Mouse (Mus musculus) urinary bladder, postnatal 25 days (tissue): ENCODE results near the gene Ada.

ENCODE experiments used
- DNase-seq: peaks from one replicate; pipeline ENCODE4 v3.0.0; 2022; ENCODE audit warnings: low spot score

Ada gene

DNA sequence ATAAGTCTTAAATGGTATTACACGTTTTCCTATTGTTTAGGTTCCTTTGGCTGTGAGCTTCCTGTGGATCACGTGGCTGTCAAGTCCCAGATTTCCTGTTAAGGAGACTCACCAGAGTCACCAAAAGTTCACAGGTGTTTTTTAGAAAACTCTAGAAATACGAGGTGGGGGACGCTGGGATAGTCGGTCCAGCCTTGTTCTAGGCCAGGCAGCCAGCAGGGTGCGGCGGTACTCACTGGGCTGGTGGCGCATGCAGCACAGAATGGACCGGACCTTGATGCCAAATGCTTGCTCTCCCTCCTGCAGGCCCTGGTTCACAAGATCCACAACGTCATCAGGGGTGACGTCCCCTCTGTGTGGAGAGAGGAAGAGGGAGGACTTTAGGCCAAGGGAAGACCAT, 18.0 kb downstream of the Ada start:
- DNase-seq = no peak

DNA sequence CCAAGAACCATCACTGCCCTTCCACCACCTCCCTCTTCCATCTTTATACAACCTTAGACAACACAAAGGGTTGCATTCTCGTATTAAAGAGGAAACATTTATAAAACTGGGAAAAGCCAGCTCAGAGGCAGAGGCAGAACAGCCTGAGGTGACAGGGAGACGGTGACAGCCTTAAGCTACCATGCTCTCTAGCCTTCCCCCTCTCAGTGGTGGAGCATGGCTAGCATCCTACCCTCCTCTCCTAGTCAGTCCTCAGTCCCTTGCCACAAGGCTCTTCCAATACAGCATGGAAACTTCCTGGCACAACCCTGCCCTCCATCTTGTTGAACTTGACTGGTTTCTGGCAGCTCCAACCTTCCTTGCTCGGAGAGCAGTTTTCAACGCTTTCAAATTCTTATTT, 21.7 kb downstream of the Ada start:
- no peak for DNase-seq

DNA sequence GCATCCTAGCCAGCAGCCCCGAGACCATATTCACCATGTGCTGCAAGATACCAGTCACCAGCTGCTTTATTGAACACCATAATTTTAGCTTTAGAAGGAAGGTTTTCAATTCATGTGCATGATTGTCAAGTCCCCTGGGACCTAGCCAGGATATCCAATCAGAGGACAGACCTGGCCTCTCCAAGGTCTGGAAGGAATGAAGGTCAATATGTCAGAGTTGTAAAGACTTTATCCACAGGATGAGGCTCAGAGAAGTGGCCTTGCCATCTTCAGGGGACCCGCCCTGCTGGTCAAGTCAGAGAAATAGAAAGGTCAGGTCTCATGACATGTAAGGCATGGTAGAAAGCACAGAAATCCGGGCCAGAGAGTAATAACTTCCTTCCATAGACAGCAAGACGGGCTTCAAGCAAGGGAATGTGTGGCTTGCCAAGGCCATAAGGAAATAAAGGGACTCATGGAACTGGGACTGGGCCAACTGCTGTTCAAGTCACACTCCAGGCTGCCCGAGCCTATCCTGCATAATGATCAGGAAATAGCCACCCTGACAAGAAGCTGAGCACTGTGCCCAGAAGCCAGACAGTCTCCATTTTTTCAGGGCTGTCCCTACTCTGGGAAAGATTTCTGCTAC, 23.2 kb downstream of the Ada start:
- DNase-seq = no peak

DNA sequence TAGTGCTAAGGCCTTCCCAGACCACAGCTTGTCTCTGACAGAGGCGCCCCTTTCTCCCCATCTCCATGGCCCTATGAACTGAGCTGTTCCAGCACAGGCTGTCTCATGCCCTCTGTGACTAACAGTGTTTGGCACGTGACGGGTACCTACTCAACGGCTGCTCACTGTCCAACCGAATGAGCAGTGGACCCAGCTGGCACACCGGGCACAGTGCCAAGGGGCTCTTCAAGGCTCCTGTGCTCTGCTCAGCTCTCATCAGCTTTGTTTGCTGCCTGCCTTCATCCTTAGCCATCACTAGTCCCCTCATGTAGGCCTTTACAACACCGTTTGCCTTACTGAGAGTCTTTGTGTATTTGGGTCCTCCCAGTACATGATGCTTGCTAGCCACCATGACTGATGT, 27.5 kb downstream of the Ada start:
- no peak for DNase-seq

DNA sequence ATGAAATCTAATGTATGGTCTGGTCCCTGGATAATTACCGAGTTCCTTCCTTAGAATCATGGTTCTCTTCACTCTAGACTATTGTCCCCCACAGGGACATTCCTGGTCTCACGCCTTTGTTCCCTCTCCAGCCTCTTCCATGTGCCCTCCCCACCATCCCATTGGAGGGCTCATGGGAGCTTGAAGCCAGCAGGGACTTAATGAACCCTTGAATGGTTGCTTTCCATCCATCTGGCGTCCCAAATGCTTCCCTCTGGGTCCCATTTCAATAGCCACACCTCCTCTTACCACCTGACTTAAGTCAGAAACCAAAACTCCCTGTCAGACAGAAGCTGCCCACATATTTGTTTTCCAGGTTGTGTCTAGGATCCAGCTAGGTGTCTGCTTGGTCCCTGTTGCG, 30.4 kb downstream of the Ada start:
- DNase-seq = no peak

DNA sequence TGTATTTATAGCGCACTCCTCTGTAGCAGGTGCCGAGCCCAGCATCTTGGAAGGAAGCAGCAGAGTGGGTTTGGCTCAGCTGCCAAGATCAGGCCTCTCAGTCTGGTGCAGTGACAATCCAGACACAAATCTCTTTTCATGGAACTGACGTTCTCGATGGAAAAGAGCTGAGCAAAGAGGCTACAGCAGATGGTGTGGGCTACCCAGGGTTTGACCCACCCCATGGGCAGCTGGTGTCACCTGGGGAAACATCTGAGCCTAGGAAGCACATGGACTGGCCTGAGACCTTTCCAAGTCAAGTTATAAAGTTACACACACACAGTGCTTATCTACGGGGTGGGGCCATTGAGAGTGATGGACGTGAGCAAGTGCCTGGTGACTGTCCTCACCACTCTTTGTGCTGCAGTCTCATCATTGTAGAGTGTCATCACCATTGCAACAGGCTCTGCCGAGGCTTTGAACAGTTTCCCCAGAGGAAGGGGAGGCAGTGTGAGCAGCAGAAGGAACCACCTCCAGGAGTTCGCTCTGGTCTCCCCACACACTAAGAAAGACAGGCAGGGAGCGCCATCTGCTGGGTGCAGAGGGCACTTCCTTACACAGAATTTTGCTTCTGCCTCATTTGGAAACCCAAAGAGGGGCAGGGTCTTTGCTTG, 31.0 kb downstream of the Ada start:
- peak; percentile 80 for DNase-seq

DNA sequence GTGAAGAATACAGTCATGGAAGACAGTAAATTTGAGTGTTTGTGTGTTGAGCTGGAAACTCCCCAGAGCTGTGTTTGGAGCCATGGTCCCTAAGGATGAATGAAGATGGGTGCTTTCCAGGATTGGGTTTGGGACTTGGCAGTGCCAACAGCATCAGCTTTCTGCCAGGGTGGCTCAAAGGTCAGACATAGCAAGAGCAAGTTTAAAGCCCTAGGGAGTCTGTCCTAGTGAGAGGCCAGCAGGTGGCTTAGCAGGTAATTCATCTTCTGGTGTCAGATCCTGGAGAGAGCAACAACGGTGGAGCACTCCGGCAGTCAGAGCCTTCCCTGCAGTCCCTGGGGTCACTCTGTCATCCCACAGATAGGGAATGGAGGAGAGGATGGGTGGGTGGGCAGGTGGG, 31.5 kb downstream of the Ada start:
- no peak for DNase-seq

DNA sequence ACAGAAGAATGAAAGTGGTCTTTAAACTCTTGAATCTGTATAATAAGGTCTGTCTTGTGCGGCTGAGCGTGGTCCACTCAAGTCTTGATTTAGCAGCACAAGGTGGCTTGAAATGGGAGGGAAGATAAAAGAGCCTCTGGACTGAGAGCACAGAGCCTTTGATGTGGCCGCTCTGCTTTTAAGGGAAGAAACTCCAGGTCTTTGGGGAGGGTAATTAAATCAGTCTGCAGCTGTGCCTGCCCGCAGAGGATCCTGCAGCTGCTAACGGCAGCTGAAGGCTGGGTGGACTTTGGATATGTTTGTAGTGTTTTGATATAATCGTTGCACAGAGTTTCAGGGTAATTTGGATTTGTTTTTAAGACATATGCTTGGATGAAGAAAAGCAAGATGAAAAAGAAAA, 33.2 kb downstream of the Ada start:
- no peak for DNase-seq

DNA sequence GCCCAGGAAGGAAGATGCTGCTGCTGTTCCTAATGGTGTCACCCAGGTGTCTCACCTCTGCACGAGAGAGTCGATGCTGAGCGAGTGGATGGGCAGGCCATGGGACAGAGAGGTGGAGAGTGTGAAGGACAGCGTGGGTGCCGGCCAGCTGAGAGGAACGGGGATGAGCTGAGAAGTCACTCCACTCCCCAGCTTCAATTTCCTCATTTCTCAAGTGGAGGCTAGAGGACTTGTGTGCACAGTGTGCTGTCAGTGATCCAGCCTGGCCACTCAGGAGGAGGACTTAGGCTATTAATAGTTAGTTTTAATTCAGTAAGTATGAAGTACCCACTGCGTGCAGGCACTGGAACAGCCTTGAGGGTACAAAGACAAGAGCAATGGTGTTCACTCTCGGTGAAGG, 33.6 kb downstream of the Ada start:
- DNase-seq = no peak

DNA sequence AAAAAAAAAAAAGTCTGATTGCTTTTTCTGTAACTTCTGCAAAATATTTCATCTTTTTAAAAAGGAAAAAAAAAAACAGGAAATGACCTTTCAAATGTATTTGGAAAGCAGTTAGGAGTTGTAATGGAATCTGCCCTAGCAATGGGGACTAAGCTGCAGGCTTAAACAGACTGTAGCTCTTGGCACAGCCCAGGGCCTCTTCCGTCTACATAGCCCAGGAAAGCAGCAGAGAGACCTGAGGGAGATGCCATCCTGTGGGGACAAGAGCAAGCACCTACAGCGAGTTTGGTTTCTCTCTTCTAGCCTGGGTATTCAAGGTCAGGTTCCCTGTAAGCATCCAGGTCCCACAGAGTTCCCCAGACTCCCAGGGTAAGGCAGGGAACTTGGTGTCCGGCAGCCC, 36.7 kb downstream of the Ada start:
- DNase-seq = no peak

DNA sequence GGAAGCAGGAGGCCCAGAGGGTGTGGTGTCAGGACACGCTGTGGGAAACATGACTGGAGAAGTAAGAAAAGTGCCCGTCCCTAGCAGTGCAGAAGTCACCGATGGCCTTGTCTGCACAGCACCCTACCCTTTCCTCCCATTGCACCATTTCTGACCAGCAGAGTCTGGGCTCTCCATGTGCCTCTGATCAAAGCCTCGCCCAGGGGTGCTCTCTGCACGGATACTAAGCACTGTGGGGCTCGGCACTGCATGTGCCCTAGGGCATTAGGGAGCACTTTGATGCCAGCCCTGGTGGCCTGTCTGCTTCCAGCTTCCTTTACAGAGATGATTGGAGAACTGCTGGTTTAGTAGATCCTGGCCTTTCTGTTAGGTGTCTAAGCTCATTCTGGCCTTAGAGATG, 37.2 kb downstream of the Ada start:
- no peak for DNase-seq

DNA sequence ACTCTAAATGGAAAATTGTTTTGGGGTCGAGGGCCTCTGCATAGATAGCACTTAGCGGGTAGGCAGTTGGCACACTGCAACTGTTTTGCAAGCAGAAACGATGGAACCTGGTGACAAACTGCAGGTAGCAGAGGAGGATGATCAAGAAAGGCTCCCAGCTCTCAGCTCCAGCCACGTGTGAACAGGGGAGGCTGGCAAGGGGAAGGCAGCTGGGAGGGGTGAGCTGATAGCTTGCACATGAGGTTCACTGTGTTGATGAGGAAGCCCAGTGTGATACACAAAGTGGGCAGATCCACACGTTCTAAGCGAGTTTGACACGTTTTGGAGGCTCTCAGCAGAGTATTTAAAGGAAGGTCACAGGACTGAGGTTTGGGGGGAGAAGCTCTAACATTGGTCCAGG, 37.6 kb downstream of the Ada start:
- DNase-seq = no peak

DNA sequence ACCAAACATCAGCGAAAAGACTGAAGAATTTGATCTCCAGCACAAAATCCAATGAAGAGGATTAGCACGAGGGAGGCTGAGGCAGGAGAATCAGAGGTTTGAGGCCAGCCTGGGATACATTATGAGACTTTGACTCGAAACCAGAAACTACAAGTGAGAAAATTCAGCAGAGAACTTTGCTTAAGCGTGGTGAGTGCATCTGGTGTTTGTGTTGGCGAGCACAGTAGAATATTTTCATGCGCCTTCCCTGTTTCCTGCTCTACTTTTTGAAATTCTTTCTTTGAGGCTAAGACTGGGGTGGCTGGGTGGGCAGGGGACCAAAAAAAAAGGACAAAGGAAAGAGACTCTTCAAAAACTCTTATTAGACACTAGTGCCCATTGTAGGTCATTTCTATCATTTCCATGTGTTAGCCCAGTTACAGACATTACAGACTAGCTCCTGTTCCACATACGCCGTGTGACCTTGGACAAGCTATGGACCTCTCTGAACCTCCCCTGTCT, 38.6 kb downstream of the Ada start:
- DNase-seq = no peak

DNA sequence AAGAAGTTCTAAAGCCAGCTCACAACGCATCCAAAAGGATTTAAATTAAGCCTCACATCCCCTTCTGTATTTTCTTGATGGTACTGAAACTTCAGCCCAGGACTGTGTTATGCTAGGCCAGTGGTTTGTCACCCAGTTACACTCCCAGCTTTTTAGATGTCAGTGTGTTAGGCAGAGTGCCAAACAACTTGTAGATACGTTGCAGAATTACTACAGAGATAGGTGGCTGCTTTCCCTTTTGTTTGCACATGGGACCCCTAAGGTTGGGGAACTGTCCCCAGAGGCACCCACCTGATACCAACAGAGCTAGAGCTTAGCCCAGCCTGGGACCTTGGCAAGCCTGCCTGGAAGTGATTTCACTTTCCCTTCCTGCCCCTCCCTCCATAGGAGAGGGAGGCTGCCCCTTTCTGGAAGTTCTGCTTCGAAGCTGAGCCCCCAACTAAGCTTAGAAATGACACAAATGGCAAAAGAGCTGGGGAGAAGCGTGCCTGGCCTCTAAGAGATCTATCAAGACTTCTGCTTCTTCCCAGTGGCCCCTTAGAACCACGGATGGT, 39.4 kb downstream of the Ada start:
- no peak for DNase-seq

DNA sequence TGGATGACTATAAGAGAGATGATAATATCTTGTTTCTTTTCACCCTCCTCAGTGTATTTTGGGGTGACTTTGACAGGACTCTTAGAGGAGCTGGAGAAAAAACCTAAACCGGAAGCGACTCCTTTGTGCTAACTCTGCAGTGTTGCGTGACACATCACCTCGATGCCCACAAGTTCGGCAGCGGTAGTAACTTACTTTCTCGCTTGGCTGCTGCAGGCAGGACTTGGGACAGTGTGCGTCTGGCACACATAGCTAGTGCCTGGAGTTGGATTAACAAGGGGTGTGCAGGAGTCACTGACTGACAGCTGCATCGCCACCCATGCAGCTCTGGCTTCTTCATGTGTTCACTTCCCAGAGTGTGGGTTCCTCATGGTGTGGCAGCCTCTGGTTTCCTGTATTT, 40.0 kb downstream of the Ada start:
- no peak for DNase-seq

DNA sequence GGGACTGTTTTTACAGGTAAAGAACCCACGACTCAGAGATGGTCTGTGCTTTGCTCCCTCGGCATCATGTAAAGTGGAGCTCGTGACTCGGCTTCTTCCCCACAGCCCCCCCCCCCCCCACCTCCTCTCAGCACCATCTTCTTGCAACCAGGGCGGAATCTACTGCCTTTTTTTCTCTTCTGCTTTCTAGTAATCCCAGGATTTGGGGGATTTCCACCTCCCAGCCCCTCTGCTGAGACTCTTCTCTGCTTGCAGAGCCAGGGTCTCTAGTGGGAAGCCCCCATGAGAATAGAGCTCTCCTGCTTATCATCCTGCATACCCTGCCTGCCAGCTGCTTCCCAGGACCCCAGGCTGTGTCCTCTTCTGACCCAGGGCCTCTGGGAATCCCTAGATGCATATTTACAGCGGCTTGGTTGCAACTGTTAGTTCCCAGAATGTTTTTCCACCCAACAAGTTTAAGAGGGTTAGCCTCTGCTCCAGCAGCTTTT, 41.2 kb downstream of the Ada start:
- DNase-seq = no peak

DNA sequence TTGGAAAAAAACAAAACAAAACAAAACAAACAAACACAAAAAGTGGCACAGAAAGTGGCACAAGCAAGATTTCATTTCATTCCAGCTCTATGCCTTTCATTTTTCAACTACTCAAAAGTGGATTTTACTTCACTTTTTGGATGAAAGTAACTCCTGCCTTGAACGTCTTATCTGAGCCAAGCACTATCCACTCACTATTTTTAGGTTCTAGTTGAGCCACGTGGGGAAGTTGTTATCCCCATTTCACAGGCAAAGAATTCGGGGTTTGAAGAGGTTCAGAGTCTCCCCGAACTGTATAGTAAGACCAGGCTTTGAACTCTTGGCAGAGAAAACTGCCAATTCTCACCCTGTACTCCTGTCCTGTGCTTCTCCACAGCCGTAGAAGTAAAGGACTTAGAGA, 41.7 kb downstream of the Ada start:
- no peak for DNase-seq

DNA sequence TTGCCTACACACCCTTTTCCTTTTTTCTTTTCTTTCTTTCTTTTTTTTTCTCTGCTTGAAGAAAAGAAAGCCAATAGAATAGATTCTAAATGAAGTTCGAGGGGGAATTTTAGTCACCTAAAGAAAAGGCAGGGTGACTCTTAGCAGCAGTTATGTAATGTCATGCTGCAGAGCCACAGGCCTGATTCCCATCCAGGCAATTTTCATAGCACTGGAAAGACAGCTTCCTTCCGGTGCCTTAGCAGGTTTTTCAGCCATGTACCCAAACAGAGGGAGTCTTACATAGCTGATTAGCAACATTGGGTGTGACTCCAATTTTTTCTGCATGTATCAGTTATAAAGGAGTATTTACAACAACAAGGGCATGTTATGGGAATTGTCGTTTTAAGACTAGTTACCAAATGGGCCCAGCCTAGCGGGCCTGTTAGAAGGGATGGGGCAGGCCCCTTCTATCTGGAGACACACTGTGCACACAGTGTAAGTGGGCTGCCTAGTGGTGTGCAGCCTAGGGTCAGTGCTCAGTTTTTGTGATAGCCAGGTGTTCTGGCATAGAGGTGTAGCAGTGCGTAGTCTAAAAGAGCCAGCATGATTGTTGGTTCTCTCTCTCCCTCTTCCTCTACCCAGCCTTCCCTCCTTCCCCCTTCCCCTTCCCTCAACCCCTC, 46.3 kb downstream of the Ada start:
- no peak for DNase-seq

DNA sequence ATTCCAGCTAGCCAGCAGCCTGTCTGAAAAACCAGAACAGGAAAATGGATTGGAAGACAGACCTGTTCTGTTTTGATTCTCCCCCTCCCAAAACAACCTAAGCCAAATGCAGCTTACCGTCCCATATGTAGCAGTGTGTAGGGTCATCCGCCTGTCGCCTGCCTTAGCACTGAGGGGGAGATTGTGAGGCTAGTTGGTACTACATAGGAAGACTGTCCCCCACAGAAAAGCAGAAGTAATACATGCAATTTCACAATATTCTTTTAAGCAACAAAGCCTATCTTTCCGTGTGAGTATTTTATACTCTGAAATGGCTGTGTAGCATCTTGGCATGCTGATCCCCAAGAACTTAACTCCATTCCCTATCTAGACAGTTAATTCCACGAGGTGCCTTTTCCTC, 47.1 kb downstream of the Ada start:
- DNase-seq = no peak

DNA sequence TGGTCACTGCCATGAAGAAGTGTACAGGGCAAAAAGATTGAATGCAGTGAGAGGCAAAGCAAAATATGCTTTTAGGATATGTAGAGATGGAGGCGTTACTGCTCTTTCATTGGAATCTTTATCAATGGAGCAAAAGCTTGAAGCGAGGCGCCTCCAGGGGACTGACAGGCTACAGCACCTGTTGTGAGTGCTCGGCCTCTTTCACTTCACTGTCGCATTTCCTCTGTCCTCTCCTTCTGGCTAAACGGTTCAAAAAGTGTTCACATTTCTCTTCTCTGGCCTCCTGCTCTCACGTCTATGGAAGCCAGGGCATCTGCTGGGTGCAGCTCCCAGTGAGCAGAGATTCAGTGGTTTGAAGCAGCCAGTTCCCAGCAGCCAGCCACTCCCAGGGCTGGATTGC, 47.6 kb downstream of the Ada start:
- DNase-seq = no peak

DNA sequence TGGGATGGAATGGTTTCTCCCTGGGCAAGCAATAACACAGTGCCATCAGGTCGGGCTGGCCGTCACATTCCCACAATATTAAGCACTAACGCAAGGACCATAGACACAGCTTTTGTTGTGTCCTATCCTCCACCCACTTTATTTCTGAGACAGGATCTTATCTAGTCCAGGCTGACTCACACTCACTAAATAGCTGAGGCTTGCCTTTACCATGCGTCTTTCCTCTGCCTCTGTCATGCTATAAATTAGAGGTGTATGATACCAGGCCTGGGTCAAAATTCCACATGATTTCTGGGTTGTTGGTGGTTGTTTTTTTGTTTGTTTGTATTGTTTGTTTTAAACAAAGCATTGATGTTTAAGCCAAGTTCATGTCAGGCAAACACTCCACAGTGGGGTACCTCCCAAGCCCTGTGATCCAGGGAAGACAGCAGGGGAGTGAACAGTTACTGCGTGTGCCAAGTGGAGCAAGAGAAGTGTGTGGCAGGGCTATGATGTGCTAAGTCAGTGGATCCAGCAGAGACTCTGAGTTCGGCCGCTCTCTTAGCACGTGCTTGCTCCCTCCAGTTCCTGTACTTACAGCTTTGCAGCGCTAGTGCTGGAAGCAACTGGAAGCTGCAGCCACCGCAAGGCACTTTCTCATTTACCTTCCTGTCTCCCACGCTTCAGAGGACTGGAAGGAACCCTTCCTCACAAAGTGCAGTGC, 50.8 kb downstream of the Ada start:
- no peak for DNase-seq

DNA sequence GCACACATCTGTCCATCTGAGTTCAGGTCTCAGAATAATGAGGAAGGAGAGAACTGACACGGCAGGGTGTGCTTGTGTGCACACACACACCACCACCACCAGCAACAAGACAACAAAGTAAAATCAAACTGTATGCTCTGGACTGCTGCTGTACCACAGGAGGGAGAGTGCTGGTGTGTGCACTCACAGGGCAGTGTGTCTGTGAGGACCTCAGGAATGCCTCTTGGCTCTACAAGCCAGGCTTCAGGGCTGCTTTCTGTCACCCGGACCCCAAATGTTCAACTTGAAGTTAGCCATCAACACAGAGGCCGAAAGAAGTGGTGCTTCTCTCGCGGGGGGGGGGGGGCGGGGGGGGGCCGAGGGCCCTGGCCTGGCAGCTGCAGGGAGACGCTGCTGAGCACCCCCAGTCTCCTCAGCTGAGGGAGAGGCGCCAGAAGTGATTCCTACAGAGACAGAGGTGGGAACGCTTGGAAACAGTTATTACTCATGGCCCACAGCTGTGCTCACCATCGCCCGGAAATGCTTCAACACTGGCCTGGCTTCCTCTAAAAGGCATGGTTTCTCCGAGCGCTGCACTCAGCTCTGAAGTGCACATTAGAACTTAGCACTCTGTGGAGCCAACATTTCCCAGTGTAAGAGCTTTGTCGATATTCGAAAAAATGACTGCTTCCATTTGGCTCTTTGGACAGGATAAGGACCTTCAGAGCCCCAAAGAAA, 52.1 kb downstream of the Ada start:
- no peak for DNase-seq
